Mouse (Mus musculus): Measurements from ENCODE around the gene Smim4. TPM values are rescaled to one million over a fixed set of nuclear protein-coding genes. Genes with fewer than 3 reads are reported as not detected.

Smim4 gene
- polyA plus RNA-seq, 1 experiment from 2014 or later, result 63.9 TPM

DNA sequence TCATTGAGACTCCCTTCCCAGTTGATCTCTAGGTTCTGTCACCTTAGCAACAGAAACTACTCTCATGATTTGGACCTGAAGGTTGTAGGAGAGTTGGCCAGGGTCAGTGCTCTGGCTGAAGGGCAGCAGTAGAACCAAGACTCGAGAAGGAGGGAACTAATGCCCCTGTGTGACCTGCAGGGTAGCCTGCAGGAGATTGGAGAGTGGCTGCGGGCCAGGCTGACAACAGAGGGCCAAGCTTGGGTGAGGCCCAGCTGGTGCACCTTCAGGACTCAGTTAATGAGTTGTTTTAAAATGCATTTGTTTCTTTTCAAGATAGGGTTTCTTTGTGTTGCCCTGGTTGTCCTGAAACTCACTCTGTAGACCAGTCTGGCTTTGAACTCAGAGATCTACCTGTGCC lies 36.3 kb upstream of the Smim4 start:
- Histone ChIP-seq H3K36me3 (peaks cover 6% of the 10 kb centered on the region; the same call in 1 of the 2 replicates), H3K27me3 (no peaks in the 10 kb centered on the region), H3K9me3 (replicated peaks) (no peaks in the 10 kb centered on the region), H3K9ac (no peak overlapping the region), H3K4me1 (peaks cover 10% of the 10 kb centered on the region), H3K4me2 (replicated peaks) (no peak overlapping the region), H3K4me3 (no peak overlapping the region), H3K27ac (no peak overlapping the region)
- ATAC-seq (ENCODE audit: low FRiP score), result no peak
- WGBS, result 58% methylated on average over 2 of the region's 2 CpGs

DNA sequence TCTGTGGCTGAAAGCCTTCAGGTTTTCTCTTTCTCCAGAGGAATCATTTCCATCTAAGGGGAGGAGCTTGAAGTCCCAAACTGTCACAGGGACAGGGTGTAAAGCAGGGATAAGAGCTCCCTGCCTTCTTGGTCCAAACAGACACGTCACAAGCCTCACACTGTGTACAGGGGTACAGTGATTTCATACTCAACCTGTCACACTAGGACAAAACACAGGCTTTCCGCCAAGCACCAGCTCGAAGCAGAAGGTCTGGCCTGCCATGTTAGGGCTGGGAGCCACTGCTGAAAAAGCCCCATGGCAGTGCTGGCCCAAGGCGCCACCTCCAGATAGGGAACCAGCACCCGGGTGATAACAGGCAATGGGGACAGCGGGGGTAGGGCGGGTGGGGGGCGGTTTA lies 35.3 kb upstream of the Smim4 start:
- peaks cover 10% of the 10 kb centered on the region for H3K4me1 ChIP-seq
- H3K36me3 ChIP-seq, result no peaks in the 10 kb centered on the region
- WGBS, result 88% methylated on average over 8 of the region's 8 CpGs
- H3K4me2 ChIP-seq (replicated peaks), result no peak overlapping the region
- H3K27ac ChIP-seq, result no peak overlapping the region
- no peak for ATAC-seq (ENCODE audit: low FRiP score)
- no peak overlapping the region for H3K4me3 ChIP-seq
- no peaks in the 10 kb centered on the region for H3K9me3 ChIP-seq (replicated peaks)
- no peaks in the 10 kb centered on the region for H3K27me3 ChIP-seq
- no peak overlapping the region for H3K9ac ChIP-seq

GRCm38 (mm10) chr14:31161638-31162037 lies 32.9 kb upstream of the Smim4 start:
- no peak overlapping the region for H3K4me3 ChIP-seq
- no peaks in the 10 kb centered on the region for H3K27me3 ChIP-seq
- no peaks in the 10 kb centered on the region for H3K36me3 ChIP-seq
- no peak overlapping the region for H3K4me2 ChIP-seq (replicated peaks)
- 66% methylated on average over 10 of the region's 10 CpGs for WGBS
- no peak for ATAC-seq (ENCODE audit: low FRiP score)
- no peak overlapping the region for H3K27ac ChIP-seq
- no peak overlapping the region for H3K9ac ChIP-seq
- peaks cover 10% of the 10 kb centered on the region for H3K4me1 ChIP-seq
- no peaks in the 10 kb centered on the region for H3K9me3 ChIP-seq (replicated peaks)

DNA sequence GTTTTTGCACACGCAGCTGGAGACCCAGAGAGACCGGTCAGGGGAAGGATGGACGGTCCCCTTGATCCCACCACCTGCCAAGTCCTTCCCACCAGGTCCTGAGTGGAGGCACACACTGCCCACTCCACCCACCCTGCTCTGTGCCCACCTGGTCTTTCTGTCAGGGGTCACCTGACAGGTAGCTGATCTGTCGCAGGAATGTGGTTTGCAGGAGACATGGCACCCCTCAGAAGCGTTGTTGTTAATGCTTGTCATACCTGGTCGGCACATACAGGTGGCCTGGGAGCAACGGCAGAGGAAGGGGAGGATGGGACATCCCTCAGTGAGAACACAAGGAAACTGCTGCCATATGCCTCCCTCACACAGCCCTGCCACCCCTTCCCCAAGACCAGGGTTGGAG lies 32.4 kb upstream of the Smim4 start:
- H3K4me1 ChIP-seq, result peaks cover 7% of the 10 kb centered on the region
- no peaks in the 10 kb centered on the region for H3K36me3 ChIP-seq
- H3K27me3 ChIP-seq, result no peaks in the 10 kb centered on the region
- H3K4me3 ChIP-seq, result no peak overlapping the region
- no peak overlapping the region for H3K27ac ChIP-seq
- H3K9ac ChIP-seq, result no peak overlapping the region
- no peak overlapping the region for H3K4me2 ChIP-seq (replicated peaks)
- 90% methylated on average over 7 of the region's 7 CpGs for WGBS
- ATAC-seq (ENCODE audit: low FRiP score), result no peak
- no peaks in the 10 kb centered on the region for H3K9me3 ChIP-seq (replicated peaks)

DNA sequence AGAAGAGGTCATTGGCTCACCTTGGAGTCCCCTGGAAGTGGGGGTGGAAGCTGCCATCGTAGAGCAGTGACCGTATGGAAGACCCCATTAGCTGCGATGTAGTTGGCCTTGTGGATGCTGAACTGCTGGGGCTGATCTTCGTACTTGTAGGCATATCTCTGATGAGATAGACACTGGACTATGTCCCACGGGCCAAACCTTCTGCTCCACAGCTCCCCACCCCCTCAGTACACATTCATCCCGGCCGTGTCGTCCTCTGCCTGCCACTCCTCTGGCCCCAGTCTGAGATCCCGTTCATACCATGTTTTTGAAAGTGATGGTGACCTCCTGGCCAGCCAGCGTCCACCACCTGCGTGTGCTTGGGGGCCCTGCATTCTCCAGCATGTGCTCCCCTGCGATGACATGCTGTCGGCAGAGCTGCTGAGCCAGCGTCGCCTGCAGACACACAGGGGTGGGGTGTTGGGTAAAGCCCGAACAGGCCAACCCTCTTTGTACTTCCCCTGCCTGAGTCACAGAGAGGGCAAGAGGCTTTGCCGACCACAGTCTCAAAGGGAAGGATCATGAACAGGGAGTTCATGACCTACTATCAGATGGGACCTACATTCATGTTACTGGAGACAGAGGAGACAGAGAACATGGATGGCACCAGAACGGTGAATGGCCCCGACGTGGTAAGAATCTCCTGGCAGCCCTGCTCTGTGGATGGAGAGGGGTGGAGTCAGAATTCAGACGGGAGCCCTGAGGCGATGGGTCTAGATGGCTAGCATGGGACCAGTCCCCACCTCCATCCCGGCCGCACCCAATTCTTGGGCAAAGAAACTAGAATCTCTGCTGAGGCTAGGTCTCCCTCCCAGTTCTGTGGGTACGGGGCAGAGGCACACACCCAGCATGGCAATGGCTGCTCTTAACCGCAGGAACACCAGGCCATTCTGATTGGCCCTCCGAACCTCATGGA lies 31.7 kb upstream of the Smim4 start:
- Histone ChIP-seq H3K9ac (no peak overlapping the region), H3K4me1 (peaks cover 1% of the 10 kb centered on the region; the same call in 1 of the 2 replicates), H3K4me2 (replicated peaks) (no peak overlapping the region), H3K27ac (no peak overlapping the region), H3K27me3 (no peaks in the 10 kb centered on the region), H3K36me3 (no peaks in the 10 kb centered on the region), H3K9me3 (replicated peaks) (no peaks in the 10 kb centered on the region), H3K4me3 (no peak overlapping the region)
- WGBS, result 75% methylated on average over 27 of the region's 27 CpGs
- no peak for ATAC-seq (ENCODE audit: low FRiP score)

DNA sequence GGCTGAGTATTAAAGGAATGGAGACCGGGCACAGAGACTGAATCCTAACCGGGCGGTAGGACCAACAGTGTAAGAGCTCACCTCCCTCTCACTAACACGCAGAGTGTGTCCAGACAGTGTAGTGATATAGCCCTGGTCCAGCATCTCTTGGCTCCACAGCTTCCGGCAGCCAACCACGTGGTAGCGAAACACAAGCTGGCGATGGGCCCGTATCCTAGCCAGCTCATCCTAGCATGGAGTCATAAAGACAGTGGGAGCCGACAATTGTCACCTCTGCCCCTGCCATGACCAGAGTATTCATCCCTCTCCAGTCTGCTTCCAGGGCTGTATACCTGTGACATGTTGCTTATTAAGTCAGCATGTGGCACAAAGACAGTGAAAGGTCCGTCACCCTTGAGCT lies 16.9 kb upstream of the Smim4 start:
- H3K9ac ChIP-seq, result no peak overlapping the region
- H3K27me3 ChIP-seq, result no peaks in the 10 kb centered on the region
- no peak overlapping the region for H3K4me2 ChIP-seq (replicated peaks)
- no peak overlapping the region for H3K27ac ChIP-seq
- H3K36me3 ChIP-seq, result peaks cover 26% of the 10 kb centered on the region
- ATAC-seq (ENCODE audit: low FRiP score), result no peak
- H3K4me1 ChIP-seq, result no peaks in the 10 kb centered on the region
- 93% methylated on average over 11 of the region's 11 CpGs for WGBS
- H3K4me3 ChIP-seq, result no peak overlapping the region
- no peaks in the 10 kb centered on the region for H3K9me3 ChIP-seq (replicated peaks)

GRCm38 (mm10) chr14:31141011-31141410 lies 12.3 kb upstream of the Smim4 start:
- H3K4me3 ChIP-seq, result no peak overlapping the region
- no peak for ATAC-seq (ENCODE audit: low FRiP score)
- H3K9me3 ChIP-seq (replicated peaks), result no peaks in the 10 kb centered on the region
- H3K9ac ChIP-seq, result no peak overlapping the region
- no peak overlapping the region for H3K27ac ChIP-seq
- no peaks in the 10 kb centered on the region for H3K4me1 ChIP-seq
- peaks cover 73% of the 10 kb centered on the region for H3K36me3 ChIP-seq
- H3K4me2 ChIP-seq (replicated peaks), result no peak overlapping the region
- 96% methylated on average over 14 of the region's 14 CpGs for WGBS
- no peaks in the 10 kb centered on the region for H3K27me3 ChIP-seq

GRCm38 (mm10) chr14:31140141-31140540 lies 11.4 kb upstream of the Smim4 start:
- no peaks in the 10 kb centered on the region for H3K9me3 ChIP-seq (replicated peaks)
- no peak for ATAC-seq (ENCODE audit: low FRiP score)
- H3K27ac ChIP-seq, result no peak overlapping the region
- no peak overlapping the region for H3K9ac ChIP-seq
- H3K4me1 ChIP-seq, result no peaks in the 10 kb centered on the region
- H3K4me2 ChIP-seq (replicated peaks), result no peak overlapping the region
- peaks cover 82% of the 10 kb centered on the region for H3K36me3 ChIP-seq
- no peaks in the 10 kb centered on the region for H3K27me3 ChIP-seq
- 90% methylated on average over 15 of the region's 15 CpGs for WGBS
- no peak overlapping the region for H3K4me3 ChIP-seq

DNA sequence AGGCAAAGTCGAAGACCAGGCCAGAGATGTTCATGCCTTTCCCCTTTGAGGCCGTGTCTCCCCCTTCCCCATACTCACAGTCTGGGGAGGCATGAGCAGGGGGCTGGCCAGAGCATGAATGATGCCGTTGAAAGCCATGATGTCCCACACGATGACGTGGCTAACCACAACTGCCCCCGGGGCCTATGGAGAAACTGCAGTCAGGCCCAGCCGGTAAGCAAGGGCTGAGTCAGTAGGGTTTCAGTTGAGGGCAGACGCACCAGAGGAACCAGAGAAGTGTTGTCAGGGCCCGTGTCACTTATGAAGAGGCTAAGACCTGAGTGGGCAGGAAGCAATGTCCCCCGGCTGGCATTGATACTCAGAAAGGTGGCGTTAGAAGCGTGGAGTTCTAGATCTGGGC lies 10.9 kb upstream of the Smim4 start:
- Histone ChIP-seq H3K27me3 (no peaks in the 10 kb centered on the region), H3K4me2 (replicated peaks) (no peak overlapping the region), H3K4me1 (peaks cover 4% of the 10 kb centered on the region; the same call in 1 of the 2 replicates), H3K9ac (no peak overlapping the region), H3K9me3 (replicated peaks) (no peaks in the 10 kb centered on the region), H3K36me3 (peaks cover 86% of the 10 kb centered on the region), H3K27ac (no peak overlapping the region), H3K4me3 (no peak overlapping the region)
- WGBS, result 93% methylated on average over 12 of the region's 12 CpGs
- no peak for ATAC-seq (ENCODE audit: low FRiP score)

DNA sequence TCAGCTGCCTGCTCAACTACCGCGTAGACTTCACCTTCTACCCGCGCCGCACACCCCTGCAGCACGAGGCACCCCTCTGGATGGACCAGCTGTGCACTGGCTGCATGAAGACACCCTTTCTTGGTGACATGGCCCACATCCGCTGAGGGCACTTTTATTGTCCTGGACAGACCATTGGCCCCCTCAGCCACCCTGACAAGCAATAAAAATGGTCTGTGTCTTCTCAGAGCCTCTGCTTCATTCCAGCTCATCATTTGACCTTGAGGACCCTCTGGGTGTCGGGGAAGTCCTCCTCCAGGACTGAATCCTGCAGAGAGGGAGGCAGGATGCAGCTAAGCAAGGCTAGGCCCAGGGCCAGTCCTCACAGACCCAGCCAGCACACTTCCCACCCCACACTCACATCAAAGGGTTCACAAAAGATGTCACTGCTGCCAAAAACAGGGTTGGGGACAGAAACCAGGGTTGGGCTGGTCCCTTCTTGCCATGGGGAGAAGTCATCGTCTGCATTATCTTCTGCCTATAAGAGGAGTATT lies 10.2 kb upstream of the Smim4 start:
- Histone ChIP-seq H3K4me1 (peaks cover 6% of the 10 kb centered on the region; the same call in 1 of the 2 replicates), H3K27me3 (no peaks in the 10 kb centered on the region), H3K4me2 (replicated peaks) (no peak overlapping the region), H3K9me3 (replicated peaks) (no peaks in the 10 kb centered on the region), H3K9ac (no peak overlapping the region), H3K27ac (no peak overlapping the region), H3K4me3 (no peak overlapping the region), H3K36me3 (peaks cover 89% of the 10 kb centered on the region)
- 95% methylated on average over 9 of the region's 9 CpGs for WGBS
- no peak for ATAC-seq (ENCODE audit: low FRiP score)

GRCm38 (mm10) chr14:31138219-31138896 lies 9.6 kb upstream of the Smim4 start:
- Histone ChIP-seq H3K4me2 (replicated peaks) (no peak overlapping the region), H3K27ac (no peak overlapping the region), H3K27me3 (no peaks in the 10 kb centered on the region), H3K36me3 (peaks cover 87% of the 10 kb centered on the region), H3K9me3 (replicated peaks) (no peaks in the 10 kb centered on the region), H3K9ac (no peak overlapping the region), H3K4me3 (no peak overlapping the region), H3K4me1 (peaks cover 11% of the 10 kb centered on the region)
- no peak for ATAC-seq (ENCODE audit: low FRiP score)
- 87% methylated on average over 20 of the region's 35 CpGs for WGBS

DNA sequence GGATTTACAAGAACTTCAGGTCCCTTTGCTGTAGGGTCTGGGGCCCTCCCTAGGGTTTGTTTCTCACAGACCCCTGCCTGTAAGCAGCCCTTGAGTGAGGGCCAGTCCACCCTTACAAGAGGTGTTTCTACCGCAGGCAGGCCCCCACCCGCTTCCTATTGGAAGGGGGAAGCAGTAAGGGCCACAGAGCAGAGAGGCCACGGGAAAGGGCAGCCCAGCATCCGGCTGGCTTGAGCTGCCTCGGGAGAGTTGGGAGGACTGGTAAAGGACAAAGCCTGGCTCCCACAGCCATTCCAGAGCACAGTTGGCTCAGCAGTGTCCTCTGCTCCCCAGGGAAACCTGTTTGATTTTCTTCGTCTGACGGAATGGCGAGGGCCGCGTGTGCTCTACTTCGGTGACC lies 9.0 kb upstream of the Smim4 start:
- H3K27me3 ChIP-seq, result no peaks in the 10 kb centered on the region
- WGBS, result 77% methylated on average over 11 of the region's 11 CpGs
- no peak overlapping the region for H3K4me3 ChIP-seq
- H3K4me2 ChIP-seq (replicated peaks), result no peak overlapping the region
- ATAC-seq (ENCODE audit: low FRiP score), result no peak
- H3K9ac ChIP-seq, result no peak overlapping the region
- no peaks in the 10 kb centered on the region for H3K9me3 ChIP-seq (replicated peaks)
- peaks cover 82% of the 10 kb centered on the region for H3K36me3 ChIP-seq
- H3K4me1 ChIP-seq, result peaks cover 16% of the 10 kb centered on the region
- H3K27ac ChIP-seq, result no peak overlapping the region

Measured in hindbrain, embryonic 12.5 days (tissue).